Mouse (Mus musculus) left cerebral cortex, adult 8-10 months (tissue): Measurements from ENCODE around the gene Ppp1r13l. TPM values are rescaled to one million over a fixed set of nuclear protein-coding genes. Genes with fewer than 3 reads are reported as not detected.

ENCODE experiments used
- DNase-seq, 2 experiments: peaks; one replicate each; pipeline ENCODE4 v3.0.0; 2022; ENCODE audit warnings: low spot score in 2 of 2
- total RNA-seq, 4 experiments: library from RNA; stranded (reverse); gene quantifications; 2 replicates each; pipeline ENCODE4 v1.2.4; 2022

The Ppp1r13l gene
- total RNA-seq: 1 to 10 TPM; 3.9 to 7.7 (median 5.9) TPM

GRCm38 (mm10) chr7:19359299-19359891 is at the start of gene Ppp1r13l, which contains the start of gene Cd3eap:
Gene Ppp1r13l, plus strand, starts transcription at chr7:19359749.
Gene Cd3eap, minus strand, starts transcription at chr7:19359483.
- DNase-seq: peak; percentile 86 to 88

- peak; percentile 92 to 95 for DNase-seq
Measured at GRCm38 (mm10) chr7:19309884-19310641, 49.5 kb upstream of the Ppp1r13l start, which contains the start of gene Fosb. Gene Fosb, minus strand, starts transcription at chr7:19310051.

GRCm38 (mm10) chr7:19311991-19312390 is 47.6 kb upstream of the Ppp1r13l start:
- no peak for DNase-seq

GRCm38 (mm10) chr7:19314033-19314432 is 45.5 kb upstream of the Ppp1r13l start:
- no peak for DNase-seq

- DNase-seq: no peak
Measured at GRCm38 (mm10) chr7:19316451-19317161, 42.9 kb upstream of the Ppp1r13l start.

- no peak for DNase-seq
Measured at GRCm38 (mm10) chr7:19318201-19318600, 41.3 kb upstream of the Ppp1r13l start.

GRCm38 (mm10) chr7:19318676-19319075 is 40.9 kb upstream of the Ppp1r13l start:
- DNase-seq: no peak

- DNase-seq: no peak
Measured at GRCm38 (mm10) chr7:19319458-19319857, 40.1 kb upstream of the Ppp1r13l start.

GRCm38 (mm10) chr7:19319906-19320305 is 39.6 kb upstream of the Ppp1r13l start:
- peak; percentile 89 to 95 for DNase-seq

GRCm38 (mm10) chr7:19320637-19321036 is 38.9 kb upstream of the Ppp1r13l start:
- DNase-seq: no peak

- DNase-seq: no peak
Measured at GRCm38 (mm10) chr7:19321464-19321863, 38.1 kb upstream of the Ppp1r13l start.

- no peak for DNase-seq
Measured at GRCm38 (mm10) chr7:19322489-19322888, 37.1 kb upstream of the Ppp1r13l start.

- DNase-seq: no peak
Measured at GRCm38 (mm10) chr7:19324221-19324620, 35.3 kb upstream of the Ppp1r13l start.

- DNase-seq: no peak
Measured at GRCm38 (mm10) chr7:19325262-19326199, 34.0 kb upstream of the Ppp1r13l start.

GRCm38 (mm10) chr7:19326359-19326758 is 33.2 kb upstream of the Ppp1r13l start:
- peak in 1 of 2 experiments; percentile 71 for DNase-seq

GRCm38 (mm10) chr7:19327128-19327527 is 32.4 kb upstream of the Ppp1r13l start:
- DNase-seq: peak; percentile 70 to 89

- DNase-seq: no peak
Measured at GRCm38 (mm10) chr7:19327782-19328181, 31.8 kb upstream of the Ppp1r13l start.

- no peak for DNase-seq
Measured at GRCm38 (mm10) chr7:19328425-19328824, 31.1 kb upstream of the Ppp1r13l start.

- no peak for DNase-seq
Measured at GRCm38 (mm10) chr7:19331910-19332309, 27.6 kb upstream of the Ppp1r13l start.

GRCm38 (mm10) chr7:19332709-19333352 is 26.7 kb upstream of the Ppp1r13l start:
- peak; percentile 58 to 81 for DNase-seq
